Mouse (Mus musculus) forebrain, embryonic 16.5 days (tissue): Measurements from ENCODE around the gene Abcg5. TPM values are rescaled to one million over a fixed set of nuclear protein-coding genes. Genes with fewer than 3 reads are reported as not detected.

Experiments used
- ATAC-seq: fragments of 200-750 bp; cut with Nextera tagmentation; 2 replicates; pipeline ENCODE4 v1.8.0; 2017; ENCODE audit warnings: mild to moderate bottlenecking, moderate library complexity
- H3K27ac ChIP-seq: fragments of 300-500 bp; sonication (generic); 2 replicates; pipeline ENCODE4 v1.5.1; 2014; ENCODE audit warnings: low read length, control low read depth
- H3K27me3 ChIP-seq: fragments of 300-500 bp; sonication (generic); replicated peaks from 2 replicates; pipeline ENCODE4 v1.6.1; 2014; ENCODE audit warnings: low read length; ENCODE audit not compliant: control insufficient read depth, insufficient read depth
- H3K36me3 ChIP-seq: fragments of 300-500 bp; sonication (generic); 2 replicates; pipeline ENCODE4 v1.6.1; 2014; ENCODE audit not compliant: control insufficient read depth, insufficient read depth
- H3K4me1 ChIP-seq: fragments of 300-500 bp; sonication (generic); replicated peaks from 2 replicates; pipeline ENCODE4 v1.6.1; 2014; ENCODE audit warnings: low read length; ENCODE audit not compliant: control insufficient read depth, insufficient read depth
- H3K4me2 ChIP-seq: fragments of 300-500 bp; sonication (generic); 2 replicates; pipeline ENCODE4 v1.6.1; 2014; ENCODE audit warnings: mild to moderate bottlenecking, low read length, control low read depth
- H3K4me3 ChIP-seq: fragments of 300-500 bp; sonication (generic); replicated peaks from 2 replicates; pipeline ENCODE4 v1.5.1; 2014; ENCODE audit warnings: mild to moderate bottlenecking, low read length, control low read depth
- H3K9ac ChIP-seq: fragments of 300-500 bp; sonication (generic); replicated peaks from 2 replicates; pipeline ENCODE4 v1.6.1; 2014; ENCODE audit warnings: low read depth, low read length, control low read depth
- H3K9me3 ChIP-seq: fragments of 300-500 bp; sonication (generic); 2 replicates; pipeline ENCODE4 v1.6.1; 2016; ENCODE audit warnings: low read length; ENCODE audit not compliant: control insufficient read depth
- WGBS: fragments of 180-500 bp; shearing (Covaris S2); extraction: QIAGEN DNeasy Blood & Tissue Kit; methylation state at CpG from one replicate; pipeline ENCODE4 v1.1.7; 2014; 5-methylcytosine and 5-hydroxymethylcytosine counted together
- polyA plus RNA-seq: library from polyadenylated mRNA; unstranded; fragments of >200 nt; fragmentation: Nextera tagmentation; extraction: Ambion mirVana; gene quantifications from 2 replicates; pipeline ENCODE4 v1.2.1, GENCODE M21; 2015

The Abcg5 gene
- polyA plus RNA-seq, 1 experiment from 2014 or later = 0.87 TPM

- H3K9me3 ChIP-seq = no peaks in the 10 kb centered on the region
- H3K4me2 ChIP-seq = no peak overlapping the region
- no peaks in the 10 kb centered on the region for H3K27me3 ChIP-seq
- no peak overlapping the region for H3K4me3 ChIP-seq
- ATAC-seq = no peak
- no peak overlapping the region for H3K9ac ChIP-seq
- no peaks in the 10 kb centered on the region for H3K36me3 ChIP-seq
- no peak overlapping the region for H3K27ac ChIP-seq
- peaks cover 7% of the 10 kb centered on the region; the same call in 1 of the 2 replicates for H3K4me1 ChIP-seq
- 92% methylated on average over 10 of the region's 10 CpGs for WGBS
Observed at GRCm38 (mm10) chr17:84627721-84628120, 55.1 kb downstream of the Abcg5 start.

- peaks cover 7% of the 10 kb centered on the region; the same call in 1 of the 2 replicates for H3K4me1 ChIP-seq
Observed at GRCm38 (mm10) chr17:84626857-84627305, 55.9 kb downstream of the Abcg5 start.

GRCm38 (mm10) chr17:84626276-84626856 lies 56.4 kb downstream of the Abcg5 start, which contains the start of gene Dync2li1:
Gene Dync2li1, plus strand, starts transcription at chr17:84626496.
- no peaks in the 10 kb centered on the region for H3K27me3 ChIP-seq
- H3K36me3 ChIP-seq = no peaks in the 10 kb centered on the region
- peak within 1 kb of the TSS; percentile 56 for H3K9ac ChIP-seq
- no peak within 1 kb of the TSS for H3K27ac ChIP-seq
- peak; percentile 98 for ATAC-seq
- H3K4me2 ChIP-seq = peak within 1 kb of the TSS; percentile 58
- peak within 1 kb of the TSS; percentile 50 for H3K4me3 ChIP-seq
- peaks cover 7% of the 10 kb centered on the region; the same call in 1 of the 2 replicates for H3K4me1 ChIP-seq
- H3K9me3 ChIP-seq = no peaks in the 10 kb centered on the region
- under 1% methylated on average over 25 of the region's 25 CpGs for WGBS

More at GRCm38 (mm10) chr17:84626857-84627305, 55.9 kb downstream of the Abcg5 start:
- Histone ChIP-seq H3K4me2 (peak overlapping the region; percentile 58), H3K36me3 (no peaks in the 10 kb centered on the region), H3K9ac (peak overlapping the region; percentile 56), H3K4me3 (peak overlapping the region; percentile 50), H3K27ac (no peak overlapping the region), H3K9me3 (no peaks in the 10 kb centered on the region), H3K27me3 (no peaks in the 10 kb centered on the region)
- 26% methylated on average over 9 of the region's 9 CpGs for WGBS
- ATAC-seq = peak; percentile 51

- Histone ChIP-seq H3K4me2 (no peak overlapping the region), H3K9me3 (no peaks in the 10 kb centered on the region), H3K36me3 (no peaks in the 10 kb centered on the region), H3K9ac (no peak overlapping the region), H3K27me3 (no peaks in the 10 kb centered on the region), H3K27ac (no peak overlapping the region), H3K4me1 (peaks cover 7% of the 10 kb centered on the region; the same call in 1 of the 2 replicates), H3K4me3 (no peak overlapping the region)
- 71% methylated on average over 2 of the region's 2 CpGs for WGBS
- ATAC-seq = no peak
Observed at GRCm38 (mm10) chr17:84622873-84623272, 59.9 kb downstream of the Abcg5 start.

GRCm38 (mm10) chr17:84622028-84622427 lies 60.8 kb downstream of the Abcg5 start:
- no peaks in the 10 kb centered on the region for H3K27me3 ChIP-seq
- no peak overlapping the region for H3K9ac ChIP-seq
- no peak overlapping the region for H3K4me3 ChIP-seq
- H3K4me1 ChIP-seq = peaks cover 4% of the 10 kb centered on the region; the same call in 1 of the 2 replicates
- H3K9me3 ChIP-seq = no peaks in the 10 kb centered on the region
- H3K27ac ChIP-seq = no peak overlapping the region
- no peak for ATAC-seq
- WGBS = 90% methylated on average over 4 of the region's 4 CpGs
- H3K36me3 ChIP-seq = no peaks in the 10 kb centered on the region
- no peak overlapping the region for H3K4me2 ChIP-seq

GRCm38 (mm10) chr17:84621209-84621608 lies 61.6 kb downstream of the Abcg5 start:
- H3K9me3 ChIP-seq = no peaks in the 10 kb centered on the region
- H3K36me3 ChIP-seq = no peaks in the 10 kb centered on the region
- ATAC-seq = no peak
- H3K4me3 ChIP-seq = no peak overlapping the region
- no peaks in the 10 kb centered on the region for H3K27me3 ChIP-seq
- H3K27ac ChIP-seq = no peak overlapping the region
- WGBS = 78% methylated on average over 6 of the region's 6 CpGs
- no peak overlapping the region for H3K4me2 ChIP-seq
- no peak overlapping the region for H3K9ac ChIP-seq
- no peaks in the 10 kb centered on the region for H3K4me1 ChIP-seq

GRCm38 (mm10) chr17:84620610-84621009 lies 62.2 kb downstream of the Abcg5 start:
- no peaks in the 10 kb centered on the region for H3K36me3 ChIP-seq
- no peaks in the 10 kb centered on the region for H3K9me3 ChIP-seq
- H3K4me1 ChIP-seq = no peaks in the 10 kb centered on the region
- H3K27me3 ChIP-seq = no peaks in the 10 kb centered on the region
- ATAC-seq = no peak
- 78% methylated on average over 6 of the region's 6 CpGs for WGBS
- no peak overlapping the region for H3K4me3 ChIP-seq
- H3K27ac ChIP-seq = no peak overlapping the region
- H3K4me2 ChIP-seq = no peak overlapping the region
- H3K9ac ChIP-seq = no peak overlapping the region

- no peaks in the 10 kb centered on the region for H3K4me1 ChIP-seq
- H3K27ac ChIP-seq = no peak overlapping the region
- H3K36me3 ChIP-seq = no peaks in the 10 kb centered on the region
- no peaks in the 10 kb centered on the region for H3K27me3 ChIP-seq
- no peak for ATAC-seq
- no peak overlapping the region for H3K9ac ChIP-seq
- 68% methylated on average over 3 of the region's 3 CpGs for WGBS
- no peak overlapping the region for H3K4me3 ChIP-seq
- no peak overlapping the region for H3K4me2 ChIP-seq
- H3K9me3 ChIP-seq = no peaks in the 10 kb centered on the region
Observed at GRCm38 (mm10) chr17:84620076-84620475, 62.7 kb downstream of the Abcg5 start.

GRCm38 (mm10) chr17:84619112-84619511 lies 63.7 kb downstream of the Abcg5 start:
- no peaks in the 10 kb centered on the region for H3K9me3 ChIP-seq
- no peak overlapping the region for H3K27ac ChIP-seq
- WGBS = 86% methylated on average over 7 of the region's 7 CpGs
- no peak overlapping the region for H3K9ac ChIP-seq
- no peak overlapping the region for H3K4me2 ChIP-seq
- no peak for ATAC-seq
- H3K4me1 ChIP-seq = no peaks in the 10 kb centered on the region
- no peak overlapping the region for H3K4me3 ChIP-seq
- H3K36me3 ChIP-seq = no peaks in the 10 kb centered on the region
- H3K27me3 ChIP-seq = no peaks in the 10 kb centered on the region
